Mouse (Mus musculus) liver, embryonic 14.5 days (tissue): ENCODE data around the gene Klra5.

Experiments
- CTCF ChIP-seq: IDR thresholded peaks from 2 replicates; pipeline ENCODE4 v1.5.1; 2016; ENCODE audit warnings: antibody characterized with exemption, low read depth, control low read depth
- EP300 ChIP-seq: IDR thresholded peaks from 2 replicates; pipeline ENCODE4 v1.6.1; 2016; ENCODE audit warnings: antibody characterized with exemption, low read depth

DNA sequence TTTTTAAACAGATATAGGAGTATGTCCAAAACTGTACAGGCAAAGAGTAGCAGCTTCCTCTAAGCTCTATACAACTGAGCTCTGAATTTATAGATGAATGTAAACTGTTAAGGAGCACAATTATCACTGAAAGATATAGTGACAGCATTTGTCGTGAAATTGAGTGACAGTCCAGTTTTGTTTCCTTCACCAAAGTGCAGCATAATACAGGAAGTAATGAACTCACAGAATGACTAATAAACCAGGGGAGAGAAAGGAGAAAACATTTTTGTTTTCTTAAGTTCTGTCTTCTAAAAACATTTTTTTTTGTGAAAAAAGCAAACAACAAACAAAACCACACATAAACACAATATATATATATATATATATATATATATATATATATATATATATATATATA is 454 bp downstream of the Klra5 start:
- TF ChIP-seq CTCF (no peak), EP300 (no peak)
